Mouse (Mus musculus) ES-Bruce4 (cell line): ENCODE measurements at regions not wholly inside any gene's neighbourhood (a gene's known extent, or its start where the extent isn't known, plus 50 kb on each side); places are given as distances from the start of the nearest gene placed in this dataset.

ENCODE experiments used
- H3K27ac ChIP-seq: 2 replicates; pipeline ENCODE4 v1.5.1; 2012; ENCODE audit warnings: low read length, inconsistent platforms; ENCODE audit not compliant: insufficient read depth
- H3K27me3 ChIP-seq: 2 replicates; pipeline ENCODE4 v1.6.1; 2012; ENCODE audit warnings: mild to moderate bottlenecking, low read length, inconsistent platforms; ENCODE audit not compliant: control insufficient read depth, poor library complexity, insufficient read depth, severe bottlenecking
- H3K36me3 ChIP-seq: 2 replicates; pipeline ENCODE4 v1.6.1; 2012; ENCODE audit warnings: inconsistent platforms, mild to moderate bottlenecking, low read length, moderate library complexity; ENCODE audit not compliant: control insufficient read depth, poor library complexity, insufficient read depth, severe bottlenecking
- H3K4me1 ChIP-seq: one replicate; pipeline ENCODE4 v1.8.1; 2011; ENCODE audit warnings: low read length; ENCODE audit not compliant: control insufficient read depth, insufficient read depth
- H3K4me3 ChIP-seq: 2 replicates; pipeline ENCODE4 v1.5.1; 2011; ENCODE audit warnings: low read depth, mild to moderate bottlenecking, low read length
- H3K9ac ChIP-seq: 2 replicates; pipeline ENCODE4 v1.6.1; 2012; ENCODE audit warnings: low read depth, mild to moderate bottlenecking, inconsistent platforms; ENCODE audit not compliant: poor library complexity, severe bottlenecking
- H3K9me3 ChIP-seq: replicated peaks from 2 replicates; pipeline ENCODE4 v1.6.1; 2012; ENCODE audit warnings: mild to moderate bottlenecking, low read length, inconsistent platforms; ENCODE audit not compliant: control insufficient read depth, poor library complexity, insufficient read depth, severe bottlenecking
- CTCF ChIP-seq: IDR thresholded peaks from one replicate; pipeline ENCODE4 v1.8.1; 2011; ENCODE audit warnings: low read depth, low read length
- EP300 ChIP-seq: IDR thresholded peaks from 2 replicates; pipeline ENCODE4 v1.6.1; 2011; ENCODE audit warnings: low read depth, low read length; ENCODE audit not compliant: insufficient read depth
- POLR2A ChIP-seq: IDR thresholded peaks from one replicate; pipeline ENCODE4 v1.8.1; 2011; ENCODE audit warnings: low read length; ENCODE audit not compliant: insufficient read depth

DNA sequence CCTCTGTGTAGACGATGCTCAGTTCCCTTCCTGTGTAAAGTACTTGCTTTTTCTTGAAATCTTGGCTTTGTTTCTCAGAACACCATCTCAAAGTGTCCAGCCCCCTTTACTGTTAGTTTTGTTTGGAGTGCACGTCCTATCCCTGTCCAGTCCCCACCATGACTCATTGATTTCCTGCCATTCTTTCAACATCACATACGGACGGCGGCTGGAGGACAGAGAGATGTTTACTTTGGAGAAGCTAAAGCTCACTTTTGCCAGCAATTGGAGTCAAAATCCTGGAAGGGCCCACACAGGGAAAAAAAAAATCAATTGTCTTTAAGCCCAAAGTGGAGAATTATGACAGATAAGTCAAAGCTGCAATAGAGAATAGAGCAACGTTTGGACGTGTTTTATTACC is 51.8 kb downstream of the Gm5426 start:
- TF ChIP-seq CTCF (no peak), POLR2A (no peak), EP300 (no peak)
- H3K9me3 ChIP-seq = peaks cover 19% of the 10 kb centered on the region
- H3K27me3 ChIP-seq = no peaks in the 10 kb centered on the region
- H3K9ac ChIP-seq = no peak overlapping the region
- no peak overlapping the region for H3K4me3 ChIP-seq
- H3K27ac ChIP-seq = no peak overlapping the region
- no peaks in the 10 kb centered on the region for H3K4me1 ChIP-seq
- no peaks in the 10 kb centered on the region for H3K36me3 ChIP-seq

DNA sequence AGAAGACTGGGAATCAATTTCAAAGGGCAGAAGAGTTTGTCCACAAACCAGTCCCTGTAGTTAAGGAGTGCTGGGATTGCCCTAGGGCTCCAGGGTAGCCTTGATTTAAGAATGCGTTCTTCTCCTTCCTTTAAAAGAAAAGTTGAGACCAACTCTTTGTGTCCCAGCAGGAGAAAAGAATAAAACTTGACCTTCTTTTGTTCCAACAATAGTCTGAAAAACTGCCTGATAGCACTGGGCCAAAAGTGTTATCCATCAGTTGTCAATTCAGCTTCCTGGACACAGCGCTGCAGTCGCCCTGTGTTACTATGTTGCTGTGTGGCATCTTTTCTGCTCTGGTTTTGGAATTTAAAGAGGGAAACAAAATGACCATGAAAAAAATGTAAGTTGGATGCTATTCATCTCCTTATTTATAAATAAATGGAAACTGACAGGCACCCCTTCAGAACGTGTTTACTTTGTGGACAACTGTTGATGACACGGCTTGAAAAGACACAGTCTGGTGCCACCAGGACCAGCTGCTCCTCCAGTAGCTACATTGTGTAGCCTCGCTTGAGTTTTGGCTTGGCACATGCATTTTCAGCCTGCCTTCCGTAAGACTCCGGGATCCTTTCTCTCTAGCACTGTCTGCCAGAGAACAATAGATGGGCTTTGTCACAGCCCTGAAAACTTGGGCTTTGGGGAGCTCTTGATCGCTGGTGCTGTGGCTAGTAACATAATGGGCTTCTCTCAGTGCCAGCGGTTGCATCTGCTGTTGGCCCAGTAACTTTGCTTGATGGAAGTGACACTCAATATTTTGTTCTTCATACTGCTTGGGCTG is 54.0 kb downstream of the Gm5426 start:
- no peak overlapping the region for H3K4me3 ChIP-seq
- no peaks in the 10 kb centered on the region for H3K4me1 ChIP-seq
- no peaks in the 10 kb centered on the region for H3K36me3 ChIP-seq
- no peak for TF ChIP-seq POLR2A
- TF ChIP-seq CTCF = no peak
- no peak for TF ChIP-seq EP300
- peaks cover 19% of the 10 kb centered on the region for H3K9me3 ChIP-seq
- no peak overlapping the region for H3K9ac ChIP-seq
- no peak overlapping the region for H3K27ac ChIP-seq
- no peaks in the 10 kb centered on the region for H3K27me3 ChIP-seq

DNA sequence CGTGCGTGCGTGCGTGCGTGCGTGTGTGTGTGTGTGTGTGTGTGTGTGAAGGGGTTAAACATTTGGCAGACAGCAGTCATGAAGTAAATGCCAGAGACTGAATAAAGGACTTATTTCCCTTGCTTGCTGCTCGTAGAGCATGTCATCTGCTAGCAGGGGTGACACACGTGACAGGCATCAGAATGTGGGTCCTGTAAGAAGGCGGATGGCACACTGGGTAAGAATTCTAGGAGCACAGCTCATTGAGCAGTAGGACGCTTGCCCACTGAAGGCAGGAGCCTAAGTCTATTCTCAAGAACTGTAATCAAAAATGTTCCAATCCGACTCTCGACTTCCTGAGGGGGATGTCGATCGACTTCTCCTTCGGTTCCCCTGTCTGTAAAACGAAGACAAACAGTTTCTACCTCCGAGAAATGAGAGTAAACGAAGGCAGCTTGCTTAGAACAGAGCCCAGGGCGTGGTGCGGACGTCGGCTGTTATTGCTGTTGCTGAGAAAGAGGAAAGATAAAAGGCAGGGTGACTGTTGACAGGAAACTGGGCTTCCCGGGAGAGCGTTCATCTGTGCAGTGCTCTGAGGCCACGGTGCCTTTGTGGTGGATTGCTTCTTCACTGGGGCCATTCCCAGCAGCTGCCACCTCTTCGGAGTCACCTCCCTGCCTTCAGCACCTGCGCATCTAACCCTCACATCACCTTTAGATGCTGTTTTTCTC is 64.7 kb downstream of the Gm5426 start:
- Histone ChIP-seq H3K27me3 (no peaks in the 10 kb centered on the region), H3K9ac (no peak overlapping the region), H3K9me3 (peaks cover 13% of the 10 kb centered on the region), H3K4me1 (no peaks in the 10 kb centered on the region), H3K36me3 (no peaks in the 10 kb centered on the region), H3K4me3 (no peak overlapping the region), H3K27ac (no peak overlapping the region)
- TF ChIP-seq EP300 (no peak), POLR2A (no peak), CTCF (no peak)

DNA sequence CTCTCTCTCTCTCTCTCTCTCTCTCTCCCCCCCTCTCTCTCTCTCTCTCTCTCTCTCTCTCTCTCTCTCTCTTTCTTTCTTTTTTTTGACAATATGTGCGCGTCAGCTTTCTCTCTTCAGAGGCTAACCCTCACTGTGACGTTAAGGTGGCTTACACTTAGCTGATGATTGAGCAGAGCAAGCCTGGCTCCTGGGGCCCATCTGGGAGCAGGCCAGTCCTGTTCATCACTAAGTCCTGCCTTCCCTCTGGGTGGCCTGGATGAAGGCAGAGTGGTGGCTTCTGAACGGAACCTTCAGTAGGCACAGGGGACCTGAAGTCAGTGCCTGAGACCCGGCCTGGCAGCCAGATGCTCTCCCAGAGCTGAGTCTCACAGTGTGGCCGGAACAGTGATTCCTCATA is 65.5 kb downstream of the Gm5426 start:
- no peak overlapping the region for H3K27ac ChIP-seq
- no peak for TF ChIP-seq EP300
- H3K9ac ChIP-seq = no peak overlapping the region

DNA sequence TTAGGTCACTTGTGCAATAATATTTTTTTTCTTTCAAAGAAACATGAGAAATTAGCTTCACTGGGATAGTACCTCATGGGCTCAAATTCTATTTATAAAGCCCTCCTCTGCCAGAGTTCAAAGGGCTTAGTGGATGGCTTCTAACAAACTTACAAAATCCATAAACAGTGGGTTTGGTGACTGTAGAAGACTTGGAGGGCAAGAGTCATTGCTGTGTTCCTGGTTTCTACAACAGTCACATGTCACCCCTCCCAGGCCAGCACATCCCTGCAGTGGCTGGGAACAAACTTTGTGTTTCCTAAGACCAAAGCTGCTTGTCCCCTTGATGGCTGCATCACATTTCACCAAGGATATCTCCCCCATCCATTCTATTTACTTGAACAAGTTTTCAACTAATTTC is 66.5 kb downstream of the Gm5426 start:
- Histone ChIP-seq H3K4me3 (no peak overlapping the region), H3K9me3 (peaks cover 13% of the 10 kb centered on the region), H3K27ac (no peak overlapping the region), H3K4me1 (no peaks in the 10 kb centered on the region), H3K9ac (no peak overlapping the region), H3K36me3 (no peaks in the 10 kb centered on the region), H3K27me3 (no peaks in the 10 kb centered on the region)
- no peak for TF ChIP-seq EP300
- TF ChIP-seq CTCF = no peak
- no peak for TF ChIP-seq POLR2A

More for the DNA sequence above, 65.5 kb downstream of the Gm5426 start:
- Histone ChIP-seq H3K4me1 (no peaks in the 10 kb centered on the region), H3K4me3 (no peak overlapping the region), H3K9me3 (peaks cover 13% of the 10 kb centered on the region), H3K36me3 (no peaks in the 10 kb centered on the region), H3K27me3 (no peaks in the 10 kb centered on the region)

DNA sequence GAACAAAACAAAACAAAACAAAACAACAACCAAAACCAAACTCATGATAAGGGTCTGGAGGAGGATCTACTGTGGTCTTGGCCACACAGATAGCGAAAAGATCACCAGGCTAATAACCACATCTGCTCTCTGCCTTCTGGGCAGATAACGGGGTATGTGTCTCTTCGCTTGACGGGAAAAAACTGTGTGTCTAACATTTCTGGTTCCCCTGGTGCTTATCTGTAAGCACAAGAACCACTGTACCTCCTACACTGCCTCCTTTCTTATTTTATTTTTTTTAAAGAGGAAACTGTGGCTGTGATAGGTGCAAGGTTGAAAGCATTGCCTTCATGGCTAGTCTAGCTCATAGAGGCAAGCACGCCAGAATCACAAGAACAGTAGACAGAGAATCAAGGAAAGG is 67.8 kb downstream of the Gm5426 start:
- Histone ChIP-seq H3K4me3 (no peak overlapping the region), H3K36me3 (no peaks in the 10 kb centered on the region), H3K4me1 (no peaks in the 10 kb centered on the region), H3K27me3 (no peaks in the 10 kb centered on the region), H3K27ac (no peak overlapping the region), H3K9me3 (peaks cover 13% of the 10 kb centered on the region), H3K9ac (no peak overlapping the region)
- no peak for TF ChIP-seq CTCF
- no peak for TF ChIP-seq POLR2A
- TF ChIP-seq EP300 = no peak
